Comparison of ENCODE assay signal across 22 mouse cellular contexts in genomic region chr19:6425595-6425994, GRCm38 (mm10). TPM values are rescaled to one million over a fixed set of nuclear protein-coding genes. Genes with fewer than 3 reads are reported as not detected.
DNase-seq lines count a peak whose midpoint lies in the region; ATAC-seq and TF ChIP-seq lines count a peak whose summit lies in the region.
"Had no signal": no experiment of that assay in that cellular context is flagged by ENCODE, and none has a peak within 500 bp of the region (broad histone marks: within the 10 kb centered on the region; RNA-seq: fewer than 3 reads in every experiment).

No protein-coding gene starts in this region.

- H3K4me2 ChIP-seq in forebrain, embryonic 11.5 days (ENCODE audit: low read depth, low read length, severe bottlenecking): no peak overlapping the region
- peak overlapping the region; percentile 75 for H3K4me2 ChIP-seq in forebrain, embryonic 12.5 days
- no peak overlapping the region for H3K4me2 ChIP-seq in hindbrain, embryonic 15.5 days
- peak overlapping the region; percentile 26; the same call in 1 of the 2 replicates for H3K4me2 ChIP-seq in neural tube, embryonic 13.5 days
- H3K4me2 ChIP-seq: heart, embryonic 13.5 days had no signal

- 40% methylated on average over 5 of the region's 5 CpGs for WGBS in forebrain, embryonic 11.5 days
- WGBS in forebrain, embryonic 10.5 days: 48% methylated on average over 5 of the region's 5 CpGs
- WGBS in forebrain, embryonic 12.5 days: 23% methylated on average over 5 of the region's 5 CpGs
- 34% methylated on average over 5 of the region's 5 CpGs for WGBS in hindbrain, embryonic 15.5 days
- WGBS in neural tube, embryonic 13.5 days: 27% methylated on average over 5 of the region's 5 CpGs
- 56% methylated on average over 5 of the region's 5 CpGs for WGBS in heart, adult 2 months
- WGBS in embryonic facial prominence, embryonic 10.5 days: 45% methylated on average over 5 of the region's 5 CpGs

- intact Hi-C loops in heart, adult 2 months (cut with DNase I): no loop called here

- no peaks in the 10 kb centered on the region for H3K79me2 ChIP-seq in heart, adult 2 months (replicated peaks; ENCODE audit: control insufficient read depth, insufficient read depth, low read length)

- no peak for TF ChIP-seq EP300 in heart, adult 2 months (IDR thresholded peaks at IDR 0.05; ENCODE audit: insufficient read depth, low read depth, low read length)

- no peaks in the 10 kb centered on the region for H3K9me3 ChIP-seq in forebrain, embryonic 11.5 days (ENCODE audit: control insufficient read depth, low read length)
- peaks cover 3% of the 10 kb centered on the region; the same call in 1 of the 2 replicates for H3K9me3 ChIP-seq in forebrain, embryonic 10.5 days
- no peaks in the 10 kb centered on the region for H3K9me3 ChIP-seq in forebrain, embryonic 12.5 days
- H3K9me3 ChIP-seq in hindbrain, embryonic 15.5 days: no peaks in the 10 kb centered on the region
- no peaks in the 10 kb centered on the region for H3K9me3 ChIP-seq in neural tube, embryonic 13.5 days
- H3K9me3 ChIP-seq in embryonic facial prominence, embryonic 10.5 days: no peaks in the 10 kb centered on the region
- H3K9me3 ChIP-seq: heart, embryonic 13.5 days; limb, embryonic 10.5 days had no signal

- peaks cover 28% of the 10 kb centered on the region for H3K4me1 ChIP-seq in forebrain, embryonic 11.5 days (replicated peaks; ENCODE audit: control insufficient read depth, insufficient read depth, low read length)
- peaks cover 58% of the 10 kb centered on the region for H3K4me1 ChIP-seq in forebrain, embryonic 10.5 days
- peaks cover 96% of the 10 kb centered on the region for H3K4me1 ChIP-seq in forebrain, embryonic 12.5 days
- H3K4me1 ChIP-seq in hindbrain, embryonic 15.5 days (replicated peaks): peaks cover 100% of the 10 kb centered on the region
- peaks cover 98% of the 10 kb centered on the region for H3K4me1 ChIP-seq in neural tube, embryonic 13.5 days (replicated peaks)
- H3K4me1 ChIP-seq in heart, adult 2 months (ENCODE audit: control insufficient read depth, insufficient read depth, low read length): no peaks in the 10 kb centered on the region
- H3K4me1 ChIP-seq in embryonic facial prominence, embryonic 10.5 days: peaks cover 25% of the 10 kb centered on the region

- peak; percentile 49 for ATAC-seq in forebrain, embryonic 11.5 days (replicated peaks; ENCODE audit: low FRiP score)
- peak; percentile 53; the same call in 1 of the 2 replicates for ATAC-seq in forebrain, embryonic 12.5 days (ENCODE audit: low FRiP score)
- ATAC-seq in hindbrain, embryonic 15.5 days (ENCODE audit: low FRiP score, low read depth): no peak
- ATAC-seq in neural tube, embryonic 13.5 days (ENCODE audit: low read depth): 0 out of 2 replicates have a peak, but pooled peaks have one; percentile 8
- ATAC-seq: CD4-positive, CD25-positive, alpha-beta regulatory T cell, adult 4 months; liver, postnatal 0 days; Patski had no signal

- no peak overlapping the region for H3K9ac ChIP-seq in forebrain, embryonic 11.5 days (ENCODE audit: low read length)
- H3K9ac ChIP-seq in forebrain, embryonic 12.5 days: no peak overlapping the region
- H3K9ac ChIP-seq in hindbrain, embryonic 15.5 days: no peak overlapping the region
- no peak overlapping the region for H3K9ac ChIP-seq in neural tube, embryonic 13.5 days
- no peak overlapping the region for H3K9ac ChIP-seq in heart, adult 2 months (ENCODE audit: low read depth, low read length)
- H3K9ac ChIP-seq: heart, embryonic 13.5 days; liver, postnatal 0 days had no signal

- TF ChIP-seq POLR2A in heart, adult 2 months (IDR thresholded peaks at IDR 0.05; ENCODE audit: insufficient read depth, low read depth, low read length): no peak

- peak overlapping the region; percentile 51; the same call in 1 of the 2 replicates for H3K27ac ChIP-seq in forebrain, embryonic 11.5 days (ENCODE audit: low read depth, low read length)
- no peak overlapping the region for H3K27ac ChIP-seq in forebrain, embryonic 10.5 days
- H3K27ac ChIP-seq in forebrain, embryonic 12.5 days: peak overlapping the region; percentile 78
- H3K27ac ChIP-seq in hindbrain, embryonic 15.5 days (replicated peaks): peak overlapping the region; percentile 43
- peak overlapping the region; percentile 70 for H3K27ac ChIP-seq in neural tube, embryonic 13.5 days (replicated peaks)
- H3K27ac ChIP-seq in heart, adult 2 months: no peak overlapping the region
- H3K27ac ChIP-seq in embryonic facial prominence, embryonic 10.5 days (replicated peaks): no peak overlapping the region
- H3K27ac ChIP-seq: gastrocnemius, adult 2 months; heart, embryonic 13.5 days; limb, embryonic 10.5 days had no signal

- peaks cover 40% of the 10 kb centered on the region for H3K27me3 ChIP-seq in forebrain, embryonic 11.5 days (ENCODE audit: control insufficient read depth, insufficient read depth, low read length)
- H3K27me3 ChIP-seq in forebrain, embryonic 10.5 days (ENCODE audit: poor library complexity, severe bottlenecking): peaks cover 95% of the 10 kb centered on the region
- peaks cover 80% of the 10 kb centered on the region for H3K27me3 ChIP-seq in forebrain, embryonic 12.5 days
- 0 out of 2 replicates have a peak, but pooled peaks cover 7% of the 10 kb centered on the region for H3K27me3 ChIP-seq in hindbrain, embryonic 15.5 days
- peaks cover 79% of the 10 kb centered on the region for H3K27me3 ChIP-seq in neural tube, embryonic 13.5 days
- peaks cover 24% of the 10 kb centered on the region for H3K27me3 ChIP-seq in heart, adult 2 months (ENCODE audit: control insufficient read depth, insufficient read depth, low read length)
- H3K27me3 ChIP-seq in embryonic facial prominence, embryonic 10.5 days (replicated peaks; ENCODE audit: low read depth, poor library complexity, severe bottlenecking): peaks cover 100% of the 10 kb centered on the region

- DNase-seq in forebrain, embryonic 11.5 days (ENCODE audit: low spot score): no peak
- no peak for DNase-seq in forebrain, embryonic 10.5 days (ENCODE audit: extremely low spot score, low spot score)
- DNase-seq in heart, adult 2 months: no peak
- DNase-seq in kidney, postnatal 10 days: no peak
- DNase-seq in embryonic facial prominence, embryonic 10.5 days (ENCODE audit: low spot score): no peak
- DNase-seq: adrenal gland, postnatal 25 days; cerebellum, adult 18-20 months; cerebellum, postnatal 36 days; gastrocnemius, adult 2 months; heart, adult 11 months; kidney, adult 8-10 months; kidney, postnatal 25 days; liver, postnatal 0 days; right cerebral cortex, postnatal 25 days; thymus, postnatal 4 days had no signal

- no peak overlapping the region for H3K4me3 ChIP-seq in forebrain, embryonic 11.5 days (ENCODE audit: low read depth, low read length)
- no peak overlapping the region for H3K4me3 ChIP-seq in forebrain, embryonic 10.5 days
- no peak overlapping the region for H3K4me3 ChIP-seq in forebrain, embryonic 12.5 days (replicated peaks)
- no peak overlapping the region for H3K4me3 ChIP-seq in hindbrain, embryonic 15.5 days
- no peak overlapping the region for H3K4me3 ChIP-seq in neural tube, embryonic 13.5 days
- no peak overlapping the region for H3K4me3 ChIP-seq in heart, adult 2 months
- no peak overlapping the region for H3K4me3 ChIP-seq in embryonic facial prominence, embryonic 10.5 days
- H3K4me3 ChIP-seq: gastrocnemius, adult 2 months; heart, embryonic 13.5 days; limb, embryonic 10.5 days had no signal

- no peaks in the 10 kb centered on the region for H3K36me3 ChIP-seq in forebrain, embryonic 11.5 days (ENCODE audit: control insufficient read depth, insufficient read depth, low read length)
- no peaks in the 10 kb centered on the region for H3K36me3 ChIP-seq in forebrain, embryonic 10.5 days (replicated peaks)
- no peaks in the 10 kb centered on the region for H3K36me3 ChIP-seq in forebrain, embryonic 12.5 days (replicated peaks)
- no peaks in the 10 kb centered on the region for H3K36me3 ChIP-seq in hindbrain, embryonic 15.5 days
- H3K36me3 ChIP-seq in neural tube, embryonic 13.5 days: no peaks in the 10 kb centered on the region
- no peaks in the 10 kb centered on the region for H3K36me3 ChIP-seq in heart, adult 2 months (ENCODE audit: control insufficient read depth, insufficient read depth, low read length)
- H3K36me3 ChIP-seq in embryonic facial prominence, embryonic 10.5 days (replicated peaks): no peaks in the 10 kb centered on the region
- H3K36me3 ChIP-seq: heart, embryonic 13.5 days; limb, embryonic 10.5 days had no signal

- no peak for TF ChIP-seq CTCF in heart, adult 2 months (IDR thresholded peaks at IDR 0.05)

RNA-seq across cellular contexts. Expression of gene Nrxn2, which starts 7.1 kb away (rescaled TPM):
- 8.1 and 10.4 TPM in 2 replicates for polyA plus RNA-seq in forebrain, embryonic 11.5 days (2014; fragmentation: Nextera tagmentation; extraction: Ambion mirVana)
- polyA plus RNA-seq in forebrain, embryonic 10.5 days (2016; fragmentation: Nextera tagmentation; extraction: Ambion mirVana): 2.8 and 3.1 TPM in 2 replicates
- polyA plus RNA-seq in forebrain, embryonic 12.5 days (2016; fragmentation: Nextera tagmentation; extraction: Ambion mirVana): 17.1 and 17.6 TPM in 2 replicates
- 44.3 and 46.6 TPM in 2 replicates for polyA plus RNA-seq in hindbrain, embryonic 15.5 days (2015; fragmentation: Nextera tagmentation; extraction: Ambion mirVana)
- polyA plus RNA-seq in neural tube, embryonic 13.5 days (2015; fragmentation: Nextera tagmentation; extraction: Ambion mirVana): 24.0 and 28.9 TPM in 2 replicates
- 1 to 10 TPM; 4.5 to 5.2 TPM for total RNA-seq in heart, adult 2 months (2021)
- polyA plus RNA-seq in heart, adult 2 months (2012; rRNA removed): 3.4 TPM in 2 replicates
- 1.9 TPM in 2 replicates for polyA plus RNA-seq in embryonic facial prominence, embryonic 10.5 days (2016; fragmentation: Nextera tagmentation; extraction: Ambion mirVana)
- polyA plus RNA-seq: CD4-positive, CD25-positive, alpha-beta regulatory T cell, adult 4 months; Patski had no signal

RNA-seq across cellular contexts. Expression of gene Rasgrp2, which starts 26.5 kb away (rescaled TPM):
- 9.5 and 12.9 TPM in 2 replicates for polyA plus RNA-seq in forebrain, embryonic 11.5 days (2014; fragmentation: Nextera tagmentation; extraction: Ambion mirVana)
- 15.6 and 17.0 TPM in 2 replicates for polyA plus RNA-seq in forebrain, embryonic 10.5 days (2016; fragmentation: Nextera tagmentation; extraction: Ambion mirVana)
- polyA plus RNA-seq in forebrain, embryonic 12.5 days (2016; fragmentation: Nextera tagmentation; extraction: Ambion mirVana): 13.1 and 15.1 TPM in 2 replicates
- polyA plus RNA-seq in hindbrain, embryonic 15.5 days (2015; fragmentation: Nextera tagmentation; extraction: Ambion mirVana): 140 and 148 TPM in 2 replicates
- polyA plus RNA-seq in neural tube, embryonic 13.5 days (2015; fragmentation: Nextera tagmentation; extraction: Ambion mirVana): 44.1 and 49.9 TPM in 2 replicates
- total RNA-seq in heart, adult 2 months (2021): 10 to 100 TPM; 43.3 to 48.0 TPM
- polyA plus RNA-seq in heart, adult 2 months (2012; rRNA removed): 90.1 and 97.2 TPM in 2 replicates
- 14.2 and 18.6 TPM in 2 replicates for polyA plus RNA-seq in embryonic facial prominence, embryonic 10.5 days (2016; fragmentation: Nextera tagmentation; extraction: Ambion mirVana)

RNA-seq across cellular contexts. Expression of gene Pygm, which starts 41.4 kb away (rescaled TPM):
- polyA plus RNA-seq in forebrain, embryonic 11.5 days (2014; fragmentation: Nextera tagmentation; extraction: Ambion mirVana): 1.2 TPM in 2 replicates
- 0.83 and 2.0 TPM in 2 replicates for polyA plus RNA-seq in forebrain, embryonic 10.5 days (2016; fragmentation: Nextera tagmentation; extraction: Ambion mirVana)
- polyA plus RNA-seq in forebrain, embryonic 12.5 days (2016; fragmentation: Nextera tagmentation; extraction: Ambion mirVana): 0.78 and 1.5 TPM in 2 replicates
- 7.0 and 7.6 TPM in 2 replicates for polyA plus RNA-seq in hindbrain, embryonic 15.5 days (2015; fragmentation: Nextera tagmentation; extraction: Ambion mirVana)
- 5.7 and 6.3 TPM in 2 replicates for polyA plus RNA-seq in neural tube, embryonic 13.5 days (2015; fragmentation: Nextera tagmentation; extraction: Ambion mirVana)
- 1,000 to 10,000 TPM; 1,101 to 1,298 TPM for total RNA-seq in heart, adult 2 months (2021)
- 1,120 and 1,632 TPM in 2 replicates for polyA plus RNA-seq in heart, adult 2 months (2012; rRNA removed)
- polyA plus RNA-seq in embryonic facial prominence, embryonic 10.5 days (2016; fragmentation: Nextera tagmentation; extraction: Ambion mirVana): 1.1 and 2.2 TPM in 2 replicates

Comparison
In these comparisons a context has a peak if more than half of its experiments do, and no peak if none do; other contexts are left out.
1. H3K27ac ChIP-seq: peak in forebrain, embryonic 11.5 days (single experiment), forebrain, embryonic 12.5 days (single experiment), hindbrain, embryonic 15.5 days (single experiment) and neural tube, embryonic 13.5 days (single experiment); none in forebrain, embryonic 10.5 days (single experiment), heart, adult 2 months (single experiment) and embryonic facial prominence, embryonic 10.5 days (single experiment).
2. H3K4me2 ChIP-seq: peak in forebrain, embryonic 12.5 days (single experiment) and neural tube, embryonic 13.5 days (single experiment); none in forebrain, embryonic 11.5 days (single experiment) and hindbrain, embryonic 15.5 days (single experiment).
3. RNA of gene Pygm, which starts 41.4 kb away (polyA plus RNA-seq): 1,120 to 1,632 TPM in heart, adult 2 months; 7.0 to 7.6 TPM in hindbrain, embryonic 15.5 days, 5.7 to 6.3 TPM in neural tube, embryonic 13.5 days, 1.1 to 2.2 TPM in embryonic facial prominence, embryonic 10.5 days, 0.78 to 1.5 TPM in forebrain, embryonic 12.5 days, 1.2 TPM in forebrain, embryonic 11.5 days and 0.83 to 2.0 TPM in forebrain, embryonic 10.5 days; every median in the first group is over 100 times any median in the second.